In the genomic region with DNA sequence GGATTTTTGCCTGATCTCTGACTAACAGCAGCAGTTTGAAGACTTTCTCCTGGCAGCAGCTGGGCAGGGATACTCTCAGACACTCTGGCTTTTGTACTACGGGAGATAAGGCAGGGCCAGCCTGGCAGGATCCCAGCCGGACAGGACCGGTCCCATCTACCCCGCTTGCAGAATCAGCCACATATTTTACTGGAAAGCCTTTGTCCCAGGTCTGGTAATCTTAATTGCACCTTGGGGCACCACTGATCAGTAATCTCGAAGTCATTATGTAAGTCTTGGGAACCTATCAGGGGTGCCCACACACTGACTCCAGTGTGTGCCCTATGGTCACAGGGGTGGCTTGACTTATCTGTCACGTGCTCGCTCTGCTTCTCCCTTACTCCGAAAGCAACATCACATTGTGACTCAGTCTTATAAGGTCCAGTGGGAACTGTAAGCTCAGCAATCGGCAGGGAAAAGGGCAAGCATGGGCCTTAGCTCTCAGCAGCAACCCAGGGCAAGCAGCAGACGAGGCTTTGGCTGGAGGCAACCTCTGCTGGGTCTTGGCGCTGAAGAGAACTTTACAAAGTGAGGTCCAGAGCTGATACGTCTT, we compare ENCODE assay signal across 12 mouse cellular contexts.
DNase-seq lines count a peak whose midpoint lies in the region; ATAC-seq and TF ChIP-seq lines count a peak whose summit lies in the region.
"Had no signal": no experiment of that assay in that cellular context is flagged by ENCODE, and none has a peak within 500 bp of the region (broad histone marks: within the 10 kb centered on the region; RNA-seq: fewer than 3 reads in every experiment).

No protein-coding gene starts in this region.

- H3K4me3 ChIP-seq in forebrain, embryonic 11.5 days (ENCODE audit: low read depth, low read length) = no peak overlapping the region
- no peak overlapping the region for H3K4me3 ChIP-seq in forebrain, postnatal 0 days (ENCODE audit: low read depth, low read length)
- H3K4me3 ChIP-seq in heart, adult 2 months = no peak overlapping the region
- H3K4me3 ChIP-seq in intestine, postnatal 0 days (ENCODE audit: low read depth, low read length) = no peak overlapping the region
- no peak overlapping the region for H3K4me3 ChIP-seq in gastrocnemius, adult 2 months
- H3K4me3 ChIP-seq: embryonic facial prominence, embryonic 13.5 days; limb, embryonic 15.5 days had no signal

- H3K9me3 ChIP-seq in forebrain, embryonic 11.5 days (ENCODE audit: control insufficient read depth, low read length) = no peaks in the 10 kb centered on the region
- no peaks in the 10 kb centered on the region for H3K9me3 ChIP-seq in forebrain, postnatal 0 days (ENCODE audit: low read length)
- no peaks in the 10 kb centered on the region for H3K9me3 ChIP-seq in intestine, postnatal 0 days (ENCODE audit: control insufficient read depth)
- H3K9me3 ChIP-seq: embryonic facial prominence, embryonic 13.5 days; limb, embryonic 15.5 days had no signal

- H3K4me1 ChIP-seq in forebrain, embryonic 11.5 days (replicated peaks; ENCODE audit: control insufficient read depth, insufficient read depth, low read length) = peaks cover 14% of the 10 kb centered on the region
- no peaks in the 10 kb centered on the region for H3K4me1 ChIP-seq in forebrain, postnatal 0 days (ENCODE audit: insufficient read depth)
- peaks cover 18% of the 10 kb centered on the region for H3K4me1 ChIP-seq in heart, adult 2 months (ENCODE audit: control insufficient read depth, insufficient read depth, low read length)
- H3K4me1 ChIP-seq in intestine, postnatal 0 days (replicated peaks; ENCODE audit: control insufficient read depth, insufficient read depth, low read length) = peaks cover 38% of the 10 kb centered on the region

- TF ChIP-seq CTCF in forebrain, postnatal 0 days (IDR thresholded peaks at IDR 0.05; ENCODE audit: low read depth) = no peak
- TF ChIP-seq CTCF in heart, adult 2 months (IDR thresholded peaks at IDR 0.05) = no peak
- no peak for TF ChIP-seq CTCF in intestine, postnatal 0 days (IDR thresholded peaks at IDR 0.05; ENCODE audit: low read depth)
- TF ChIP-seq CTCF in gastrocnemius, adult 2 months (IDR thresholded peaks at IDR 0.05) = no peak

- no peak overlapping the region for H3K9ac ChIP-seq in forebrain, embryonic 11.5 days (ENCODE audit: low read length)
- no peak overlapping the region; the same call in 1 of the 2 replicates for H3K9ac ChIP-seq in forebrain, postnatal 0 days
- no peak overlapping the region for H3K9ac ChIP-seq in heart, adult 2 months (ENCODE audit: low read depth, low read length)
- no peak overlapping the region for H3K9ac ChIP-seq in intestine, postnatal 0 days (ENCODE audit: low read depth, low read length)
- H3K9ac ChIP-seq: embryonic facial prominence, embryonic 13.5 days; limb, embryonic 15.5 days had no signal

- H3K27me3 ChIP-seq in forebrain, embryonic 11.5 days (ENCODE audit: control insufficient read depth, insufficient read depth, low read length) = no peaks in the 10 kb centered on the region
- no peaks in the 10 kb centered on the region; the same call in 1 of the 2 replicates for H3K27me3 ChIP-seq in forebrain, postnatal 0 days (ENCODE audit: insufficient read depth, low read length)
- no peaks in the 10 kb centered on the region for H3K27me3 ChIP-seq in heart, adult 2 months (ENCODE audit: control insufficient read depth, insufficient read depth, low read length)
- H3K27me3 ChIP-seq in intestine, postnatal 0 days (replicated peaks; ENCODE audit: control insufficient read depth, insufficient read depth, low read length) = no peaks in the 10 kb centered on the region
- H3K27me3 ChIP-seq: embryonic facial prominence, embryonic 13.5 days; limb, embryonic 15.5 days had no signal

- no peaks in the 10 kb centered on the region for H3K36me3 ChIP-seq in forebrain, embryonic 11.5 days (ENCODE audit: control insufficient read depth, insufficient read depth, low read length)
- H3K36me3 ChIP-seq in forebrain, postnatal 0 days (ENCODE audit: insufficient read depth) = no peaks in the 10 kb centered on the region
- no peaks in the 10 kb centered on the region for H3K36me3 ChIP-seq in heart, adult 2 months (ENCODE audit: control insufficient read depth, insufficient read depth, low read length)
- no peaks in the 10 kb centered on the region for H3K36me3 ChIP-seq in intestine, postnatal 0 days (ENCODE audit: control insufficient read depth, insufficient read depth)
- H3K36me3 ChIP-seq: embryonic facial prominence, embryonic 13.5 days; limb, embryonic 15.5 days had no signal

- H3K79me2 ChIP-seq in heart, adult 2 months (replicated peaks; ENCODE audit: control insufficient read depth, insufficient read depth, low read length) = no peaks in the 10 kb centered on the region

- TF ChIP-seq POLR2A in heart, adult 2 months (IDR thresholded peaks at IDR 0.05; ENCODE audit: insufficient read depth, low read depth, low read length) = no peak

- no peak for ATAC-seq in forebrain, embryonic 11.5 days (replicated peaks; ENCODE audit: low FRiP score)
- ATAC-seq in forebrain, postnatal 0 days = no peak
- peak; percentile 95 for ATAC-seq in intestine, postnatal 0 days
- ATAC-seq in megakaryocyte-erythroid progenitor cell, adult 5-6 weeks (replicated peaks; ENCODE audit: low FRiP score, low TSS enrichment, poor library complexity, severe bottlenecking) = peak; percentile 85

- intact Hi-C loops in heart, adult 2 months (cut with DNase I) = loop anchor here (5.0 kb wide), 2 partner anchors 107 to 207 kb away; a partner anchor contains a TSS
- intact Hi-C loops in gastrocnemius, adult 2 months (cut with DNase I) = loop anchor here (5.0 kb wide), 1 partner anchor 98 kb away; no protein-coding TSS in a partner anchor

- no peak for TF ChIP-seq EP300 in heart, adult 2 months (IDR thresholded peaks at IDR 0.05; ENCODE audit: insufficient read depth, low read depth, low read length)

- 85% methylated on average over 12 of the region's 12 CpGs for WGBS in forebrain, embryonic 11.5 days
- WGBS in forebrain, postnatal 0 days = 83% methylated on average over 12 of the region's 12 CpGs
- 40% methylated on average over 12 of the region's 12 CpGs for WGBS in heart, adult 2 months
- WGBS in intestine, postnatal 0 days = 44% methylated on average over 12 of the region's 12 CpGs

- H3K4me2 ChIP-seq in forebrain, embryonic 11.5 days (ENCODE audit: low read depth, low read length, severe bottlenecking) = no peak overlapping the region
- H3K4me2 ChIP-seq in forebrain, postnatal 0 days (ENCODE audit: low read depth) = no peak overlapping the region
- H3K4me2 ChIP-seq in intestine, postnatal 0 days (replicated peaks; ENCODE audit: low read depth) = no peak overlapping the region
- H3K4me2 ChIP-seq: embryonic facial prominence, embryonic 13.5 days; limb, embryonic 15.5 days had no signal

- H3K27ac ChIP-seq in forebrain, embryonic 11.5 days (ENCODE audit: low read depth, low read length) = no peak overlapping the region
- H3K27ac ChIP-seq in forebrain, postnatal 0 days (ENCODE audit: low read depth, low read length) = no peak overlapping the region
- no peak overlapping the region for H3K27ac ChIP-seq in heart, adult 2 months
- peak overlapping the region; percentile 75 for H3K27ac ChIP-seq in intestine, postnatal 0 days (ENCODE audit: low read depth, low read length)
- H3K27ac ChIP-seq in gastrocnemius, adult 2 months = no peak overlapping the region
- H3K27ac ChIP-seq: embryonic facial prominence, embryonic 13.5 days; limb, embryonic 15.5 days had no signal

- peak; percentile 39 for DNase-seq in forebrain, embryonic 11.5 days (ENCODE audit: low spot score)
- DNase-seq in forebrain, postnatal 0 days = no peak
- peak; percentile 57 to 67 for DNase-seq in heart, adult 2 months
- DNase-seq in embryo, embryonic 10.5 days (ENCODE audit: low spot score) = no peak
- DNase-seq in layer of hippocampus, postnatal 10 days (ENCODE audit: low spot score in 2 of 2) = no peak
- no peak for DNase-seq in gastrocnemius, adult 2 months
- DNase-seq: gastrocnemius, postnatal 25 days; right cerebral cortex, postnatal 4 days had no signal

Comparison
In these comparisons a context has a peak if more than half of its experiments do, and no peak if none do; other contexts are left out.
1. DNase-seq: peak in forebrain, embryonic 11.5 days (single experiment) and heart, adult 2 months (2 of 2); none in forebrain, postnatal 0 days (single experiment), embryo, embryonic 10.5 days (single experiment), layer of hippocampus, postnatal 10 days (0 of 2) and gastrocnemius, adult 2 months (single experiment).
2. ATAC-seq: peak in intestine, postnatal 0 days (single experiment) and megakaryocyte-erythroid progenitor cell, adult 5-6 weeks (single experiment); none in forebrain, embryonic 11.5 days (single experiment) and forebrain, postnatal 0 days (single experiment).